Mouse (Mus musculus): ENCODE measurements at regions not wholly inside any gene's neighbourhood (a gene's known extent, or its start where the extent isn't known, plus 50 kb on each side); places are given as distances from the start of the nearest gene placed in this dataset.

DNA sequence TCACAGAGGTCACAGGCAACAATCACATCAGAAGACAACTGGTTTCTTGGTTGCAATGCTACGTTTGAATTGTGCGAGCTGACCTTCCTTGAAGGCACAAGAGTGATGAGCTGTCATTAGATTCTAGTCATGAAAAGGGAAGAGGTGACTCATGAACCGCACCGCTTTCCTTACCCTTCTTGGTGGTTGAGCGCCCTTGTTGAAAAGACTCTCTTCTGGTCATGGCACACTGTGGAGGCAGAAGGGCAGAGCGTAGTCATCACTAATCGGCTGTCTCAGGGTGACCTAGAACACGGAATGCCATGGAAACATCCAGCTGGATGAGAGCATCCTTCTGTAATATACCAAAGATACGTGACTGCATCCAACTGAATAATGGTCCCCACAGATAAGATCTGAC, 121.8 kb upstream of the Klf14 start:
- TF ChIP-seq CTCF (IDR thresholded peaks at IDR 0.05; ENCODE audit: borderline replicate concordance, control insufficient read depth, extremely low read depth, insufficient read depth, low read length, poor library complexity), result no peak
- TF ChIP-seq POLR2A (IDR thresholded peaks at IDR 0.05; ENCODE audit: control insufficient read depth, extremely low read depth, insufficient read depth, low read length, poor library complexity), result no peak

Data from thymus, adult 2 months (tissue).